Mouse (Mus musculus): Measurements from ENCODE around the gene Usp39.

DNA sequence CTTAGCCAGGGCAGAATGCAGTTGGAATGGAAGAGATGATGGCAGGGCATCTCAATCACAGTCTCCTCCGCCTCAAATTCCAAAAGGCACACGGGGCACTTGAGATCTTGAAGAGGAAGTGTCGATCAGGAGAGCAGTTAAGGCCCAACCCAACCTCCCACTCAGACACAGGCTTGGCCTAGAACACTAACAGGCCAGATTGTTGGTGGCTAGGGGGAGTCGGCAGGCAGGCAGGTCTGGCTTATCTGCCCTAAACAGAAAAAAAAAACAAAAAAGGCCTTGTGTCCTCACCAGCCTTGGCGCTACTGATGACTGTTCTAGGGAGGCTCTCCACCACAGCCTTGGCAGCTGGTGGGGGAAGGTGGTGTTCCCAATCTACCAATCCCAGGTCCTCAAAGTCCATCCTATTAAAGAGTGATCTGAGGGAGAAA lies 16.2 kb upstream of the Usp39 start:
- TF ChIP-seq CTCF (IDR thresholded peaks at IDR 0.05; ENCODE audit: low read depth, low read length): no peak
- no peak for TF ChIP-seq GATA1 (IDR thresholded peaks at IDR 0.05; ENCODE audit: borderline replicate concordance, low read length)
